Mouse (Mus musculus) liver, embryonic 14.5 days (tissue): Measurements from ENCODE around the gene Ubash3b.

Experiments
- CTCF ChIP-seq: IDR thresholded peaks from 2 replicates; pipeline ENCODE4 v1.5.1; 2016; ENCODE audit warnings: antibody characterized with exemption, low read depth, control low read depth
- EP300 ChIP-seq: IDR thresholded peaks from 2 replicates; pipeline ENCODE4 v1.6.1; 2016; ENCODE audit warnings: antibody characterized with exemption, low read depth

GRCm38 (mm10) chr9:41119958-41120357 is 41.5 kb downstream of the Ubash3b start:
- TF ChIP-seq CTCF (no peak), EP300 (no peak)
